Mouse (Mus musculus) small intestine, adult 2 months (tissue): ENCODE measurements at regions not wholly inside any gene's neighbourhood (a gene's known extent, or its start where the extent isn't known, plus 50 kb on each side); places are given as distances from the start of the nearest gene placed in this dataset.

Experiments used
- H3K27ac ChIP-seq: fragments of 200-500 bp; 2 replicates; pipeline ENCODE4 v1.5.1; 2012; ENCODE audit warnings: low read depth, low read length, control low read depth, inconsistent platforms; ENCODE audit not compliant: insufficient read depth
- H3K27me3 ChIP-seq: fragments of 200-500 bp; 2 replicates; pipeline ENCODE4 v1.6.1; 2012; ENCODE audit warnings: mild to moderate bottlenecking, moderate library complexity, low read length, inconsistent platforms; ENCODE audit not compliant: control insufficient read depth, insufficient read depth
- H3K36me3 ChIP-seq: fragments of 200-500 bp; 2 replicates; pipeline ENCODE4 v1.6.1; 2012; ENCODE audit warnings: mild to moderate bottlenecking, low read length, control low read depth, inconsistent platforms; ENCODE audit not compliant: control insufficient read depth, insufficient read depth
- H3K4me1 ChIP-seq: fragments of 200-500 bp; 2 replicates; pipeline ENCODE4 v1.6.1; 2012; ENCODE audit warnings: low read length, inconsistent platforms, mixed read lengths; ENCODE audit not compliant: control insufficient read depth, insufficient read depth, insufficient read length
- H3K4me3 ChIP-seq: fragments of 200-500 bp; 2 replicates; pipeline ENCODE4 v1.5.1; 2012; ENCODE audit warnings: low read depth, mild to moderate bottlenecking, control low read depth, inconsistent platforms, low read length, moderate library complexity
- CTCF ChIP-seq: fragments of 200-500 bp; IDR thresholded peaks from 2 replicates; pipeline ENCODE4 v1.5.1; 2012; ENCODE audit warnings: low read depth, mild to moderate bottlenecking, control low read depth, inconsistent platforms, low read length, moderate library complexity, mixed read lengths; ENCODE audit not compliant: insufficient replicate concordance, insufficient read length; ENCODE audit errors: extremely low read depth
- POLR2A ChIP-seq: fragments of 200-500 bp; IDR thresholded peaks from 2 replicates; pipeline ENCODE4 v1.6.1; 2012; ENCODE audit warnings: low read depth, mild to moderate bottlenecking, control low read depth, inconsistent platforms, low read length, moderate library complexity
- WGBS: fragments of 180-500 bp; shearing (Covaris S2); methylation state at CpG from one replicate; pipeline ENCODE4 v1.1.7; 2018; 5-methylcytosine and 5-hydroxymethylcytosine counted together

DNA sequence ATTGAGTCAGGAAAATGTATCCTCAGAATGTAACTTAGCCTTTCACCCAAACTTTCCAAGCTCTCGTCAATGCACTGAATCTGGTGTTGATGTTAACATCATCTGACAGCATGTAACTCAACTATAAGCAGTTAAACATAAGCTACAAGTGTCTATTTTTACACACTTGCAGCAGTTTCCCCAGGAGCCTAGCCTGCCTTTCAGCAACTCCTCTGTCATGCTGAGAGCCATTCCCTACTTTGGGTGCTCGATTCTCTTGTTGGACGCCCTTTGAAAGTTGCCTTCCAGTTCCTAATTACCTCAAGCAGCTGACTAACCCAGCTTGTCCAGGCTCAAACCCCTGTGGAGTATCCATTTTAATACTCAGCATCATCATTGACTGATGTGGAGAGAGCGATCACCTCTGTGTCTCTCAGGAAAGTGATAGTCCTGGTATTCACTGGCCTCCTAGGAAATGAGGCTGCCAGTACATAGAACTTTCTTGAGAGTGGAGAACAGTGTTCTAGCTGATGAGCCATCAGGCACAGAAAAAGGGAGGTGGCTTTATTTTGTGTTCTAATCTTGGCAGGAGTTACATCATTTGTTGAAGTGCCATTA lies 396.8 kb upstream of the Acvr2a start:
- H3K27ac ChIP-seq = no peak overlapping the region
- H3K27me3 ChIP-seq = no peaks in the 10 kb centered on the region
- H3K4me1 ChIP-seq = peaks cover 18% of the 10 kb centered on the region; the same call in 1 of the 2 replicates
- 89% methylated on average over 4 of the region's 4 CpGs for WGBS
- TF ChIP-seq POLR2A (no peak), CTCF (no peak)
- H3K36me3 ChIP-seq = no peaks in the 10 kb centered on the region
- no peak overlapping the region for H3K4me3 ChIP-seq

DNA sequence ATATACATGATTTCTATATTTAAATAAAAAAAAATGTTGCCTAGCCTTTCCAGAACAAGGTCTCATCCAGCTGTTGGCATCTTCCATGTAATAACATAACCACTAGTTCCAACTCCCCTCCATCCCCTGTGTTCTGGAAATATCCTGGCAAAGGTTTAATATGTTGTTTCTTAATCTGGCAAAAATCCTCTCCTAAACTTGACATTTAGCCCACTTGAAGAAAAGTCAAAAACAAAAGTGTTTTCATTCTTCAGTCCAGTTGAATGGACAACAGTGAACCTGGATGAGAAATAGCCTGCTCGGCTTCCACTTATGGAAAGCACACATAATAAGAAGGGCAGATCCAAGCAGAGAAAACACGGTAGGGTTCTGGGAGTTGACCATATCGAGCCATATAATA lies 393.1 kb upstream of the Acvr2a start:
- peaks cover 7% of the 10 kb centered on the region; the same call in 1 of the 2 replicates for H3K4me1 ChIP-seq
- no peak overlapping the region for H3K4me3 ChIP-seq
- H3K27ac ChIP-seq = no peak overlapping the region
- no peaks in the 10 kb centered on the region for H3K36me3 ChIP-seq
- no peaks in the 10 kb centered on the region for H3K27me3 ChIP-seq
- no peak for TF ChIP-seq CTCF
- no peak for TF ChIP-seq POLR2A
- WGBS = 91% methylated on average over 3 of the region's 3 CpGs

- Histone ChIP-seq H3K4me3 (no peak overlapping the region), H3K4me1 (peaks cover 2% of the 10 kb centered on the region; the same call in 1 of the 2 replicates), H3K27ac (no peak overlapping the region), H3K36me3 (no peaks in the 10 kb centered on the region), H3K27me3 (no peaks in the 10 kb centered on the region)
- WGBS = 66% methylated on average over 9 of the region's 9 CpGs
- no peak for TF ChIP-seq CTCF
- TF ChIP-seq POLR2A = no peak
Observed at GRCm38 (mm10) chr2:48423861-48424442, 390.0 kb upstream of the Acvr2a start.

DNA sequence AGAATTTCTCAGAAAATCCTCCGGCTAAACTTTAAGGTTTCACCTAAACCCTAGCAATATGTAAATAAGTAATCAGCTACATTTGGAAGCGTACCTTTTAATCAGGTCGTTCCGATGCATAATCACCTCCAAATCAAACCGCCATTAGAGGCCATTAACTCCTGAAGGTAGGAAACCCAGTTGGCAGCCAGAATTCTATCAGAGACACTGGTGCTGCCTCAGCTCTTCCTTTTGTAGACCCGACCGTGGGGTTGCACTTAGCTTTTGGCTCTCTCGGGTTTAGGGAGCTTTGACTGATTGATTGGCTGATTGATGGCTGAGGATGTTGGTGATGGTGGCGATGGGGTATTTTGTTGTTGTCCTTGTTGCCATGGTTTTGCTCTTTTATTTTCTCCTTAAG lies 389.3 kb upstream of the Acvr2a start:
- Histone ChIP-seq H3K36me3 (no peaks in the 10 kb centered on the region), H3K27me3 (no peaks in the 10 kb centered on the region), H3K4me3 (no peak overlapping the region), H3K27ac (no peak overlapping the region), H3K4me1 (peaks cover 2% of the 10 kb centered on the region; the same call in 1 of the 2 replicates)
- 46% methylated on average over 9 of the region's 9 CpGs for WGBS
- TF ChIP-seq CTCF = no peak
- no peak for TF ChIP-seq POLR2A

DNA sequence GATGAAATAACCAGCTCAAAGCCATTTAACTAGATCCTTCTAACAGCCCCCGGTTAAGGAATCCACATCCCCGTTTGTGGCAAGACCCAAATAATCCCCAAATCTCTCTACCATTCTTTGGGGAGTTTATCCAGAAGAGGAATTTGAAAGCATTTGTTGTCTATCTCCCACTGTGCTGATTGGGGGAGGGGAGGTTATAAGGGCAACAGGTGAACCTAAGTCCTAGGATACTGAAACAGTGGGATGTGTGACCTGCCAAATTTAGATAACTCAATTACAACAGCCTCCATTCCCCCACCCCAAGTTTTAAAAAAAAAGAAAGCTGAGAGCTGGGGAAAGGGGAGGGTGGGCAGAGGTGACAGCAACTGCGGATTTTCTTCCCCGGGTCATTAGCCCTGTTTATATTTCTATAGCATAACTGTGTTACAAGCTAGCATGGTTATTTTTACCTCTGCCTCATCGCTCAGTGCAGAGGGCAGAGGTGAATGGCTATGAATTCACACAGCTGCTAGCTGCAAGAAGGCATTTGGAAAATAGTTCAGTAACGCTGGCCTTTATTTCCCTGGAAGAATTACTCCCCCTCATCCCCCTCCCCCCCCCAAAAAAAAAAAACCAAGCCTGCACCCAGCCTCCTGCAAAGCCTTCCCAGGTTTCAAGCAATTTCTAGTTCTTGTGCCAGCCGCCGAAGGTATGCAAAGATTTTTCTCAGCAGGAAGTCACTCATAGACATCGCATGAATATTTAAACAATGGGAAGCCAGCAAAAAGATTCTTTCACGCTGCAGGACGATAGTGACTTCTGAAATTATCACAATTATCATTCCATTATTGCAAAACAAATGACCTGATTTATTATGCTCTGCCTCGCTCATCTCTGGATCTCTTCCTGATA lies 388.5 kb upstream of the Acvr2a start:
- WGBS = 77% methylated on average over 12 of the region's 12 CpGs
- H3K27ac ChIP-seq = no peak overlapping the region
- no peaks in the 10 kb centered on the region for H3K36me3 ChIP-seq
- no peak for TF ChIP-seq POLR2A
- no peak for TF ChIP-seq CTCF
- no peaks in the 10 kb centered on the region for H3K27me3 ChIP-seq
- H3K4me1 ChIP-seq = peaks cover 2% of the 10 kb centered on the region; the same call in 1 of the 2 replicates
- H3K4me3 ChIP-seq = no peak overlapping the region

GRCm38 (mm10) chr2:48432545-48432944 lies 381.4 kb upstream of the Acvr2a start:
- no peaks in the 10 kb centered on the region for H3K4me1 ChIP-seq
- TF ChIP-seq CTCF (no peak), POLR2A (no peak)
- WGBS = 19% methylated on average over 1 of the region's 1 CpGs
- no peak overlapping the region for H3K4me3 ChIP-seq
- H3K27ac ChIP-seq = no peak overlapping the region
- no peaks in the 10 kb centered on the region for H3K36me3 ChIP-seq
- H3K27me3 ChIP-seq = no peaks in the 10 kb centered on the region
